Mouse (Mus musculus) hindbrain, postnatal 0 days (tissue): ENCODE measurements at regions not wholly inside any gene's neighbourhood (a gene's known extent, or its start where the extent isn't known, plus 50 kb on each side); places are given as distances from the start of the nearest gene placed in this dataset.

Experiments
- ATAC-seq: fragments of 200-750 bp; cut with Nextera tagmentation; 2 replicates; pipeline ENCODE4 v1.8.0; 2017; ENCODE audit warnings: mild to moderate bottlenecking, moderate TSS enrichment, moderate library complexity
- DNase-seq: peaks from one replicate; pipeline ENCODE4 v3.0.0-alpha.2; 2015; ENCODE audit warnings: low spot score
- H3K27ac ChIP-seq: fragments of 300-500 bp; sonication (generic); 2 replicates; pipeline ENCODE4 v1.5.1; 2014; ENCODE audit warnings: mild to moderate bottlenecking
- H3K27me3 ChIP-seq: fragments of 300-500 bp; sonication (generic); 2 replicates; pipeline ENCODE4 v1.6.1; 2014; ENCODE audit warnings: low read length, mixed read lengths; ENCODE audit not compliant: insufficient read depth
- H3K36me3 ChIP-seq: fragments of 300-500 bp; sonication (generic); 2 replicates; pipeline ENCODE4 v1.6.1; 2014; ENCODE audit warnings: low read length, mixed read lengths; ENCODE audit not compliant: insufficient read depth
- H3K4me1 ChIP-seq: fragments of 300-500 bp; sonication (generic); 2 replicates; pipeline ENCODE4 v1.6.1; 2014; ENCODE audit warnings: antibody characterized with exemption, low read length, mixed read lengths; ENCODE audit not compliant: insufficient read depth
- H3K4me2 ChIP-seq: fragments of 300-500 bp; sonication (generic); 2 replicates; pipeline ENCODE4 v1.6.1; 2014; ENCODE audit warnings: low read depth, mild to moderate bottlenecking, low read length, moderate library complexity, mixed read lengths
- H3K4me3 ChIP-seq: fragments of 300-500 bp; sonication (generic); 2 replicates; pipeline ENCODE4 v1.5.1; 2014; ENCODE audit warnings: low read length
- H3K9ac ChIP-seq: fragments of 300-500 bp; sonication (generic); replicated peaks from 2 replicates; pipeline ENCODE4 v1.6.1; 2014; ENCODE audit warnings: mild to moderate bottlenecking, low read length, moderate library complexity, mixed read lengths
- H3K9me3 ChIP-seq: fragments of 300-500 bp; sonication (generic); 2 replicates; pipeline ENCODE4 v1.6.1; 2016; ENCODE audit warnings: low read length, mixed read lengths
- CTCF ChIP-seq: IDR thresholded peaks from 2 replicates; pipeline ENCODE4 v1.5.1; 2016; ENCODE audit warnings: antibody characterized with exemption, control low read depth, low read depth
- WGBS: fragments of 180-500 bp; shearing (Covaris S2); extraction: QIAGEN DNeasy Blood & Tissue Kit; methylation state at CpG from one replicate; pipeline ENCODE4 v1.1.7; 2014; 5-methylcytosine and 5-hydroxymethylcytosine counted together

DNA sequence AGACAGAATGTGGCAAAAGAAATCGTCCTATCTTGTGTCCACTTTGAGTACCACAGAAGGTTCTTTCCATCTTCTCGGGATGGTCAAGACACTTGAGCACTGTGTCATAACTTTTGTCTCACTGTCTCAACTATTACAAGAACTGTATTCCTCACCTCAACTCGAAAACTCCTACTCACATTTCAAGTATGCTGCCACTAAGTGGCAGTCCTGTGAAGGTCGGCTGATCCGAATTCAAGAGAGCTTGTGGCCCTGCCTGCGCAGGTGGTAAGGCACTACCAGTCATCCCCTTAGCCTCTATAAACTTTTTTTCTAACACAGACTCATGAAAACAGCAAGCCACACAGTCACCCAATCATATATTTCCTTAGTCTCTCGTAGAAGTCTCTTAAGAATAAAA lies 381.6 kb upstream of the Meis1 start:
- Histone ChIP-seq H3K27me3 (no peaks in the 10 kb centered on the region), H3K27ac (no peak overlapping the region), H3K4me3 (no peak overlapping the region), H3K9ac (no peak overlapping the region), H3K4me1 (no peaks in the 10 kb centered on the region), H3K4me2 (no peak overlapping the region), H3K9me3 (no peaks in the 10 kb centered on the region), H3K36me3 (no peaks in the 10 kb centered on the region)
- DNase-seq = no peak
- ATAC-seq = no peak
- no peak for TF ChIP-seq CTCF
- 83% methylated on average over 7 of the region's 7 CpGs for WGBS

DNA sequence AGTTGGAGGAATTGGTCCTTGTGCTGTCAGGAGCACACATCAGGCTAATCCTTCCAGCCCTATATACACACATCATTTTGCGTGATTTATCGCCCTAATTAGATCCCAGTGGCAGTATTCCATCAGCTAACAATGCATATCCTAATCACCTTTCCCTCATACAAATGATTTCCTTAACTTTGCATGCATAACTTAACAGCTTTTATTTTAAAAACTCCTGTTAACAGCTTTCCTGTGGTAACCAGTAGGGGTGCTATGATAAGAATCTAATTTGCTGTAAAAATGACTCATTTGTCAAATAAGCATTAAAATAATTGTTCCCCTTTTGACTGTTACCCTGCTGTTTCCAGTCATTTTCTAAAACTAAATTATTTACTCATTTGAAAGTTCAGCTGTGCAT lies 401.4 kb upstream of the Meis1 start:
- Histone ChIP-seq H3K4me3 (no peak overlapping the region), H3K27me3 (no peaks in the 10 kb centered on the region), H3K27ac (no peak overlapping the region), H3K4me2 (no peak overlapping the region), H3K36me3 (no peaks in the 10 kb centered on the region), H3K9me3 (no peaks in the 10 kb centered on the region), H3K9ac (no peak overlapping the region), H3K4me1 (0 out of 2 replicates have a peak, but pooled peaks cover 4% of the 10 kb centered on the region)
- DNase-seq = peak; percentile 5
- WGBS = 63% methylated on average over 2 of the region's 2 CpGs
- ATAC-seq = no peak
- peak; percentile 32 for TF ChIP-seq CTCF

DNA sequence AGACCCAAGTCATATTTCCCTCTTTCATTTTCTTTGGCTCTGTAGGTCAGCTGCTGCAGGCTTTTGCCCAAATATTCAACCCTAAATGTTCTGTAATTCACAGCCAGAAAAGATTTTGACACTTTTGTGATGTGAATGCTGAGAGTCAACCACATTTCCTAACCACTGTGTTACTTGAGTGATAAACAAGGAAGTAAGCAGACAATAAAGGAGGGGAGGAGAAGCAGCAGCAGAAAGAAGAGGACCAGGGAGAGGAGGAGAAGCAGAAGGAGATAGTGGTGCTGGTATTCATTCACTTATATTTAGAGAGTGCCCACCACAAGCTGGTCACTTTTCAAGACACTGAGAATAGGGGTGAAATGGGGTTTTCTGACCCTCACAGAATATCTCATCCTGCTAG lies 404.5 kb upstream of the Meis1 start:
- Histone ChIP-seq H3K27ac (no peak overlapping the region), H3K4me3 (no peak overlapping the region), H3K9ac (no peak overlapping the region), H3K36me3 (no peaks in the 10 kb centered on the region), H3K4me2 (no peak overlapping the region), H3K27me3 (no peaks in the 10 kb centered on the region), H3K4me1 (0 out of 2 replicates have a peak, but pooled peaks cover 4% of the 10 kb centered on the region), H3K9me3 (no peaks in the 10 kb centered on the region)
- no peak for DNase-seq
- no peak for ATAC-seq
- no peak for TF ChIP-seq CTCF

DNA sequence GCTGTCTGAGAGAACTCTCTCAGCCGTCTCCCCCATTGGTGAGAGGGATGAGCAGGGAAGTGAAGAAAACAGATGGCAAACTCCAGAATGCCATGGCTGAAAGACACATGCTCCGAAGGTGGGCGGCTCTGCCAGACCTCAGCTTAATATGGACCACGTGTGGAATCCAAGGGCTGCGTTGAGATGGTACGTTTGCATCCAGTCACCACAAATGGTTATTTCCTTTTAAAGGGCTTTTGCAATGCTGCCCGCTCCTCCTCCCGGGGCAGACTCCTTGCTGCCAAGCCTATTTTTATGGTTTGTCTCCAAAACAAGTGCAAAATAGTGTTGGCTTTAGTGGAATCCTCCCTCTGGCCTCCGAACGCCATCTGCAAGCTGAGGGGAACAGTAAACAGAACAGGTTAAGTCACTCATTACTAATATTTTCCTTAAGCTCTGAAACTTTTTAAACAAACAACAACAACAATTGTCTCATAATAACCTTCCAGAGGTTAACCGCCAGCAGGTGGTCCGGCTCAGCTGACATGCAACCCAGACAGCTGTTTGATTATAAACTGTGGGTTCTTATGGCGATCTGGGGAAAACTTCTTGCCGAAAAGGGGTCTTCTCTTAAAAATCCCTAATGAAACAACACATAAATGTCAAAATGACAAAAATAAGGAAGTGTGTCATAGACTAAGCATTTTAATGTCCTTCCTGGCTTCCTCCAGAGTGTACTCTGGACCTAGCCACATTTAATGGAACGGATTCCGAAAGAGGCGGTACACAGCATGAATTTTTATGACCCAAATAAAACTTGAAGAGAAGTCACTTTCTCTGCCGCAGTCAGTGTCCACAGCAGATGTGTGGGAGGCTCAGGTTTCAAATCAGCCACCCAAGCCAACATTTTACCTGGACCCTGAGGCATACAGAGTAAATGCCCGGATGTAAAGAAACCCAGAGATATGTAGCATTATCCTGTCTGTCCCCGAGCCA lies 405.3 kb upstream of the Meis1 start:
- Histone ChIP-seq H3K27ac (no peak overlapping the region), H3K36me3 (no peaks in the 10 kb centered on the region), H3K27me3 (no peaks in the 10 kb centered on the region), H3K9me3 (no peaks in the 10 kb centered on the region), H3K4me1 (0 out of 2 replicates have a peak, but pooled peaks cover 4% of the 10 kb centered on the region), H3K4me3 (no peak overlapping the region), H3K9ac (no peak overlapping the region), H3K4me2 (no peak overlapping the region; the same call in none of the 2 replicates)
- ATAC-seq (0 out of 2 replicates have a peak, but pooled peaks have one; percentile 35), DNase-seq (peak; percentile 20)
- 61% methylated on average over 20 of the region's 20 CpGs for WGBS
- no peak for TF ChIP-seq CTCF

DNA sequence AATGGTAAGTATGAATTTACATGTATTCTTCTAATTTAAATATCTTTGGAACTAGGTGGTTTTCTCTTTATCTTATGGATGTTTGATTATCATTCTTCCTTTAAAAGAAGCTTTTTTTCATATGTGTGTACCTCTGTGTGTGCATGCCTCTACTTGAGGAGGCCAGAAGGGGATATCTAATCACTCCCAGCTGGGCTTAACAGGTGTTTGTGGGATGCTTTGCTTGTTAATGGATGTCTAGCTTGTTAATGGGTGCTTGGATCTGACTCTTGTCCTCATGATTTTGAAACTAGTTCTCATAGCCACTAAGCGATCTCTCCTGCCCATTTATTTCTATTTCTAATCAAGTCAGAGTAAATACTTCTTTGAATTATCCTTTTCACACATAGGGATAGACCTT lies 408.8 kb upstream of the Meis1 start:
- no peak for ATAC-seq

DNA sequence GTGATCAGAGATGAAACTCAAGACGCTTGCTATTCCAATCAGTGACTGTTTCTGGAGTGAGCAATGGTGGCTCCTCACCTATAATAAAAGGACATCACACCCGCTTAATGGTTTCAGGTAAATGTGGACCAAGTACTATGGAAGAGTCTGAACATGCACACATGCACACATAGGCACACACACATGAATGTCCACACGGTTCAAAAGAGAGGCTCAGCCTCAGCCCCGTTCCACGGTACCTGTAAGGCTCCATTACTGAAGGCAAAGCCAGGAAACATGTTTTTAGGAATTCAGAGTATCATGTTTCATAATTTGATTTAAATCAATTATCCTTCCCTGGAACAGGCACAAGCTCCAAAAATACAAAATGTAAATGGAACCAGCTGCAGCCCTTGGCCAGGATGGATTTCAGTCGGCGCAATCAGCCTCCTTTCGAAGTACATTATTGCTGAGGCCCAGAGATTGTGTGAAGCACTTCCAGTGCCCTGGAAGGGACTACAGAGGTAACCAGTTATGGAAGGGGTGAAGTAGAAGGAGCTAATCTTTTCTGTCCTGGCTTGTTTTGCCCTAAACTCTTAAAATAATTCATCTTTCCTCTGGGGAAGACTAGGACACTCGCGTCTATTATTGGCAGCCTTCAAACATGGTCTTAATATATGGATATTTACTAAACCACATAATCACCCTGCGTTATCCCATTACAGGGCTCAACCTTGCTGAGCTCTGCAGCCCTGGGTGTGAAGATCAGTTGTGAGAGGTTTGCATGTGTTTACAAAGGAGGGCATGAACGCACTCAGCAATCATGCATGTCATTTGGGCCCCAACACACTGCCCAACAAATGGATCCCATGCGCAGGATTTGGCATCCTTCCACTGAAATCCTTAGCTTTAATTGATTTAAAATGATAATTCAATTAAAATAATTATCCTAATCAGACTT lies 415.2 kb upstream of the Meis1 start:
- TF ChIP-seq CTCF = no peak
- ATAC-seq = no peak
- no peak overlapping the region for H3K27ac ChIP-seq

More for the DNA sequence above, 408.8 kb upstream of the Meis1 start:
- Histone ChIP-seq H3K4me1 (0 out of 2 replicates have a peak, but pooled peaks cover 4% of the 10 kb centered on the region), H3K27me3 (no peaks in the 10 kb centered on the region), H3K36me3 (no peaks in the 10 kb centered on the region), H3K4me2 (no peak overlapping the region), H3K4me3 (no peak overlapping the region), H3K27ac (no peak overlapping the region), H3K9me3 (no peaks in the 10 kb centered on the region), H3K9ac (no peak overlapping the region)
- DNase-seq = no peak
- 98% methylated on average over 1 of the region's 1 CpGs for WGBS
- no peak for TF ChIP-seq CTCF

More for the DNA sequence above, 415.2 kb upstream of the Meis1 start:
- Histone ChIP-seq H3K9ac (no peak overlapping the region), H3K4me3 (no peak overlapping the region), H3K36me3 (no peaks in the 10 kb centered on the region), H3K9me3 (no peaks in the 10 kb centered on the region), H3K4me1 (no peaks in the 10 kb centered on the region), H3K27me3 (no peaks in the 10 kb centered on the region), H3K4me2 (no peak overlapping the region)
- 79% methylated on average over 13 of the region's 13 CpGs for WGBS
- DNase-seq = no peak
